Mouse (Mus musculus): ENCODE measurements around the gene Ttll9.

DNA sequence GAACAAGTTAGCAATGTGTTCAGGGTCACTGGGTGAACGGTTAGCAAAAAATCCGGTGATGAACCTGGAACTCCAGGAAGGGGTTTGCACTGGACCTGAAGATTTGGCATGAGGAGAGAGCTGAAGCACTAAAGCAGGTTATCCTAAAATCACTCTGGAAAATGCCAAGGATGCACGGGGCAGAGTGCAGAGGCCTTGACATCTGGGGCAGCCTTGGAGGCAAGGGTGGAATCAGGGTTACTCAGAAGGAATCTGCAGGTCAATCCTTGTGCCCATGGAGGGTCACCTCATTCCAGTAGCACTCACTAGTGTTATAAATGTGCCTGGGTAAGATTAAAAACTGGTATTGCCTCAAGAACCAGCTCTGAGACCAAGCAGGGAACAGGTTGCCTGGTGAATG is 43.7 kb downstream of the Ttll9 start:
- TF ChIP-seq CTCF (IDR thresholded peaks at IDR 0.05; ENCODE audit: low read depth) (no peak), EP300 (IDR thresholded peaks at IDR 0.05; ENCODE audit: low read depth) (no peak)
